Mouse (Mus musculus): ENCODE measurements around the gene Bmp5. TPM values are rescaled to one million over a fixed set of nuclear protein-coding genes. Genes with fewer than 3 reads are reported as not detected.
A peak's percentile ranks its signal among the peaks of the same experiment; 100 is the strongest.

Bmp5 gene
- total RNA-seq, 2 experiments from 2014 or later: 2.1 to 2.5 TPM

GRCm38 (mm10) chr9:75833189-75833732 lies 58.1 kb downstream of the Bmp5 start:
- intact Hi-C loops (cut with DNase I): no loop called here
- DNase-seq: no peak

- no peak for DNase-seq
- intact Hi-C loops (cut with DNase I): no loop called here
Measured at GRCm38 (mm10) chr9:75839450-75839849, 64.3 kb downstream of the Bmp5 start.

- intact Hi-C loops (cut with DNase I): no loop called here
- DNase-seq: no peak
Measured at GRCm38 (mm10) chr9:75840841-75841240, 65.7 kb downstream of the Bmp5 start.

- intact Hi-C loops (cut with DNase I): no loop called here
Measured at GRCm38 (mm10) chr9:75846010-75846409, 70.8 kb downstream of the Bmp5 start.

GRCm38 (mm10) chr9:75850670-75851228 lies 75.6 kb downstream of the Bmp5 start:
- no peak for DNase-seq
- intact Hi-C loops (cut with DNase I): no loop called here

More at GRCm38 (mm10) chr9:75846010-75846409, 70.8 kb downstream of the Bmp5 start:
- no peak for DNase-seq

DNA sequence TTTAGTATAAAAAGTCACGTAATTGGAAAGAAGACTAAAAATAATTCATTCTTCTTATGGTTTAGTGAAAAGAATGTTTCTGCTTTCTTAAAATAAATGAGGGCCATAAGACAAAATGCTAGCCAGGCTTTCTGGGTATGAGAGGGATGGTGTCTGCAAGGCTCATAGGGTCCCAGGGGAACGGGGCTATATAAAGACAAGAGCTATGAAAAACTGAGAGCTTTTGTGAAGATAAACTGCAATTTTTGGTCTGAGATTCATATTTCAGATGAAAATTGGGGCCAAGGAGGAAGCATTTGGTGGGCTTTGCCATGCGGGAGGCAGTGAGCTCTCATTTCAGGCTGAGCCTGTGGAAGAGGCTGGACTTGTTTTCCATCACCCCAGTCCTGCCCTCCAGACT lies 83.0 kb downstream of the Bmp5 start:
- DNase-seq: no peak
- intact Hi-C loops (cut with DNase I): no loop called here

DNA sequence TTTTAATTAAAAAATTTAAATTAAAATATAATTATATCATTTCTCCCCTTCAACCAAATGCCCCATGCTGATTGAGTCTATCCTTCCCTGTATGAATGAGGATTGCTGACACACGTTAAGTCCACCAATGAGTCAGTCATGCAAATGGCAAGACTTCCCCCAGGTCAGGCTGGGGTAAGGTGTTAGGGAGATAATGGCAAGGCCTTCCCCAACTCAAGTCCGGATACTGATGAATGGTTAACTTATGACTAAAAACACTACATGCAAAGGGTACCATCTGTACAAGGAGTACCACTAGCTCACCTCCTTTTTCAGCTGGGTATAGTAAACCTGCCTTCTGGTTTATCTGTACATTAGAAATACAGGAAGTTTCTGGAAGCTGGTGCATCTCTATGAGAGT lies 83.8 kb downstream of the Bmp5 start:
- intact Hi-C loops (cut with DNase I): no loop called here
- no peak for DNase-seq

- DNase-seq: no peak
- intact Hi-C loops (cut with DNase I): no loop called here
Measured at GRCm38 (mm10) chr9:75870332-75871177, 95.4 kb downstream of the Bmp5 start.

GRCm38 (mm10) chr9:75876333-75876732 lies 101.2 kb downstream of the Bmp5 start:
- no peak for DNase-seq
- intact Hi-C loops (cut with DNase I): no loop called here

GRCm38 (mm10) chr9:75883481-75884190 lies 108.5 kb downstream of the Bmp5 start:
- intact Hi-C loops (cut with DNase I): no loop called here
- peak; percentile 68 for DNase-seq

DNA sequence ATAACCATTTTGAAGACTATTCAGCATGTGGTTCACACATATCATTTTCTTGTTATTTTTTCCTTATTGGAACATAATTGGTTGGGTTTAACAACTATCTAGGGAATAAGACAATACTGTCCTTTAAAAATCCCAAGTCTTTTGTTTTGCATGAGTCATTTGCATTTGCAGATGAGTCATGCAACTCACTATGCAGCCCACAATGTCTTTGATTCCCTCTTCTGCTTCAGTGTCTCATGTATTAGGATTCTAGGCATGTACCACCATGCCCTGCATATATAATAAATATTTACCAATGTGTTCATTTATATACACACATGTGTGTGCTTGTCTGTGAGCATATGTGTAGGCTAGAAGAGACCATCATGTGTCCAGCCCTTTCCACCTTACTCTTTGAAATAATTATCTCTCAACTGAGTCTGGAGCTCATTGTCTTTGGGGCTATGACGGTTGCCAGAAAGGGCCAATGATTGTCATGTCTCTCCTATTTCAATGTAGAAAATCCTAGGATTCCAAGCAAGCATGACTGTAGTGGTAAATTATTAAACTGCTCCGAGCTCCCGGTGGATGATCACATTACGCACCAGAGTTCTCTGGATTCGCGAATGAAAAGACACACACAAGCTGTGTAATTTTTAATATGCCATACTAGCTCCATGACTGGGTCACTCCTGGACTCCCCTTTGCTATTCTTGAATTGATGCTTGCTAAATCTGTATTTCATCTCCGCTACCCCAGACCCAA lies 111.8 kb downstream of the Bmp5 start:
- no peak for DNase-seq
- intact Hi-C loops (cut with DNase I): no loop called here

GRCm38 (mm10) chr9:75896918-75897317 lies 121.8 kb downstream of the Bmp5 start:
- intact Hi-C loops (cut with DNase I): no loop called here
- no peak for DNase-seq

GRCm38 (mm10) chr9:75898022-75898421 lies 122.9 kb downstream of the Bmp5 start:
- intact Hi-C loops (cut with DNase I): no loop called here
- DNase-seq: no peak

- DNase-seq: peak; percentile 36
- intact Hi-C loops (cut with DNase I): no loop called here
Measured at GRCm38 (mm10) chr9:75901219-75901618, 126.1 kb downstream of the Bmp5 start.

DNA sequence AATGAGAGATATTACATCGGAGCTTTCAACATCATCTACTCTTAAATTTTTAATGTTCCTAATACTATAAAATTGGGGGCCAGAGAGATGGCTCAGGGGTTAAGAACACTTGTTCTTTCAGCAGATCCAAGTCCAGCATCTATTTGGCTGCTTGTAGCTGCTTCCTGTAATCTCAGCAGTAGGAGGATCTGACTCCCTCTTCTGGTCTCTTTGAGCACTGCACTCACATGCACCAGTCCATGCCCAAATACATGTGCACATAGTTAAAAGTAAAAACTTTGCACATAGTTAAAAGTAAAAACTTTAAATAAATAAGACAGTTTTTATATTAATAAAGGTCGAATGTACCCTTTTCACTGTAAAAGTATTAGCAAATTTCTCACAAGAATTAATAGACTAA lies 130.3 kb downstream of the Bmp5 start:
- intact Hi-C loops (cut with DNase I): no loop called here
- no peak for DNase-seq

- DNase-seq: peak; percentile 85
- intact Hi-C loops (cut with DNase I): no loop called here
Measured at GRCm38 (mm10) chr9:75910112-75910799, 135.1 kb downstream of the Bmp5 start.

DNA sequence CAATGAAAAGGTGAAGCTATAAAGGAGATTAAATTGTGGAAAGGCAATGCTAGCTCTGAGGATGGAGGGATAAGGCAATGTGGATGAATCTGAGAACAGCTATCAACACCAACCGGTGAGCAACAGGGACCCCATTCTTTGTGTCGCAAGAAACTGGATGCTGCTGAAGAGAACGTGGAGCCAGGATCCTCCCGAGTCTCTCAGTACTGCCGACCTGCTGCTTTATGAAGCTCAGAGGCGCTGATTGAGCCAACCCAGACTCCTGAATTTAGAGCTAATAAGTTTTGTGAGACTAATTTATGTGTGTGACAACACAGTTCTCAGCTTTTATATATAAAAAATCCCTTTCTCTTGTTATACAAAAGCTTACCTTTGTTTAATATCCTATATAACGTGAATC lies 136.4 kb downstream of the Bmp5 start:
- DNase-seq: no peak
- intact Hi-C loops (cut with DNase I): no loop called here

DNA sequence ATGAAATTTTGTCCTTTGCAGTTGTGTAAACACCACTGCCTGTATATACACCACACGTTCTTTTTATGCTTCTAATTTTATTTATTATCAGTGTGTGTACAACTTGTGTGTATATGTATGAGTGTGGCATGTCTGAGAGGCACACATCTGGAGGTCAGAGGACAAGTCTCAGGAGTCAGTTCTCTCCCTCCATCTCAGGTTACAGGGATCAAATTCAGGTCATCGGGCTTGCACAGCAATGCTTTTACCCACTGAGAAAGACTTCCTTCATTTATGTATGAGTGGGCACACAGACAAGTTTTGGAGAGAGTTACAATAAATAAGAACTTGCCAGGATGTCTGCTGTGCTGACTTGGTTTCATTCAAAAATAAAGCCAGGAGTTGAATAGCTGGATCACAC lies 140.9 kb downstream of the Bmp5 start:
- intact Hi-C loops (cut with DNase I): no loop called here
- DNase-seq: no peak

DNA sequence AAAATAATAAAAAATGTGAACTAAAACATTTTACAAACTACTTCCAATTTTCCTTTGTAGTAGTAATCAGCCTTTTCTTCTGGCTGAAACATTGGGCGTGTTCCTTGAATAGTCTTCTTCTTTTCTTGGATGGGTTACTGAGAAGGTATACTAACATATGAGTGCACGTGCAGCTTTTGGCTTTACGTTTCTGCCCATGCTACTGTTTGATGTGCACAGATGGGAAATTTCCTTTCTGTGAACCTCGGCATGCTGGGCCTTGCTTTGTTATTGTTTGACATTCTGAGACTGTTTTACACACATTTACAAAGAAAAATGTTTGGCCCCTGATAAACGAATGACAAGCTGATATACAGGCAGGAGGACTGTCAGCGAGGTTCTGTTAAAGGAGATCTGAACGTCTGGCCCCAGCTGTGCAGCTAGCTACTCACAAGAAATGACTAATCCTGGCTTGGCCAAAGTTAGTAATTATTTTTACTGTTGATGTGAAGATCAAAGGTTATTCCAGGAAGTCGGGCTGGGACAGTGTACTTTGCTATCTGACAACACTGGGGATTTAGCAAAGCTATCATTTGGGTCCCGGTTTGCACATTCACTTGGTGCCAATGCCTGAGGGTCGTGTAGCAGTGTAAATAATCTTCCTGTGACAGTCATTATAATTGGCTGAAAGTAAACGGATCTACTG lies 152.2 kb downstream of the Bmp5 start:
- intact Hi-C loops (cut with DNase I): no loop called here
- no peak for DNase-seq

GRCm38 (mm10) chr9:75928068-75928467 lies 152.9 kb downstream of the Bmp5 start:
- intact Hi-C loops (cut with DNase I): no loop called here
- no peak for DNase-seq

All from left cerebral cortex, postnatal 4 days (tissue).